Mouse (Mus musculus): Measurements from ENCODE around the gene Srrm4.

- TF ChIP-seq EP300 (IDR thresholded peaks at IDR 0.05; ENCODE audit: low read depth) (no peak), CTCF (IDR thresholded peaks at IDR 0.05; ENCODE audit: low read depth) (no peak)
Observed at GRCm38 (mm10) chr5:116545746-116546145, 45.9 kb downstream of the Srrm4 start.

Data from heart, postnatal 0 days (tissue).